Mouse (Mus musculus): ENCODE measurements around the gene Pea15a. TPM values are rescaled to one million over a fixed set of nuclear protein-coding genes. Genes with fewer than 3 reads are reported as not detected.

Gene Pea15a
- total and polyA plus RNA-seq, 3 experiments = 15.6 to 50.6 (median 23.7) TPM

GRCm38 (mm10) chr1:172220414-172220813 lies 13.8 kb upstream of the Pea15a start:
- H3K36me3 ChIP-seq (replicated peaks in 1 of 2; ENCODE audit: control insufficient read depth in 1 of 2, insufficient read depth in 1 of 2, low read length in 1 of 2) = no peaks in the 10 kb centered on the region
- H3K4me1 ChIP-seq (ENCODE audit: control insufficient read depth in 1 of 2, insufficient read depth in 2 of 2) = peaks cover 4 to 23% of the 10 kb centered on the region in 2 experiments; a peak in 3 of 4 replicates
- no peak overlapping the region for H3K4me2 ChIP-seq (ENCODE audit: insufficient read depth, low read depth, poor library complexity, severe bottlenecking)
- no peaks in the 10 kb centered on the region for H3K79me2 ChIP-seq (replicated peaks; ENCODE audit: control insufficient read depth, extremely low read depth, insufficient read depth, poor library complexity, severe bottlenecking)
- in situ Hi-C loops (cut with MboI; ENCODE audit: low pct_ligation_motif_present, low pct_unique_long_range_greater_than_20kb, low sequenced_read_pairs) = no loop called here
- no peak overlapping the region for H3K27ac ChIP-seq (ENCODE audit: insufficient read depth, low read depth)
- no peak for DNase-seq (ENCODE audit: extremely low read depth)
- H3K4me3 ChIP-seq (replicated peaks in 1 of 3; ENCODE audit: low read depth in 2 of 3, low read length in 2 of 3, poor library complexity in 1 of 3) = no peak overlapping the region
- no peaks in the 10 kb centered on the region for H3K9me3 ChIP-seq (replicated peaks; ENCODE audit: low read length)
- H3K9ac ChIP-seq (ENCODE audit: insufficient read depth, low read depth) = no peak overlapping the region
- TF ChIP-seq JUN (IDR thresholded peaks at IDR 0.05; ENCODE audit: insufficient read depth, low read depth, low read length) (no peak), NRF1 (IDR thresholded peaks at IDR 0.05; ENCODE audit: low read depth, low read length) (no peak), RCOR1 (conservative IDR thresholded peaks at IDR 0.05; ENCODE audit: low read depth, low read length) (no peak), MAX (IDR thresholded peaks at IDR 0.05; ENCODE audit: low read length) (no peak), ZMIZ1 (IDR thresholded peaks at IDR 0.05; ENCODE audit: low read depth, low read length) (no peak), NELFE (IDR thresholded peaks at IDR 0.05; ENCODE audit: low read depth, low read length) (no peak), EP300 (IDR thresholded peaks at IDR 0.05; ENCODE audit: low read length) (no peak), MXI1 (IDR thresholded peaks at IDR 0.05; ENCODE audit: low read depth, low read length) (no peak), SIN3A (IDR thresholded peaks at IDR 0.05; ENCODE audit: low read length) (no peak), USF1 (IDR thresholded peaks at IDR 0.05; ENCODE audit: low read depth, low read length) (no peak), TCF12 (IDR thresholded peaks at IDR 0.05; ENCODE audit: low read depth, low read length) (no peak)
- dilution Hi-C loops (cut with MboI; ENCODE audit: extremely low pct_ligation_motif_present, extremely low pct_unique_long_range_greater_than_20kb, low sequenced_read_pairs) = no loop called here
- no peaks in the 10 kb centered on the region for H3K27me3 ChIP-seq (replicated peaks)

- Histone ChIP-seq H3K36me3 (replicated peaks in 1 of 2; ENCODE audit: control insufficient read depth in 1 of 2, insufficient read depth in 1 of 2, low read length in 1 of 2) (no peaks in the 10 kb centered on the region), H3K4me3 (replicated peaks in 1 of 3; ENCODE audit: low read depth in 2 of 3, low read length in 2 of 3, poor library complexity in 1 of 3) (no peak within 1 kb of the TSS), H3K4me2 (ENCODE audit: insufficient read depth, low read depth, poor library complexity, severe bottlenecking) (no peak within 1 kb of the TSS), H3K9me3 (replicated peaks; ENCODE audit: low read length) (no peaks in the 10 kb centered on the region), H3K27ac (ENCODE audit: insufficient read depth, low read depth) (no peak within 1 kb of the TSS), H3K4me1 (ENCODE audit: control insufficient read depth in 1 of 2, insufficient read depth in 2 of 2) (peaks cover 4 to 23% of the 10 kb centered on the region in 2 experiments; a peak in 3 of 4 replicates), H3K27me3 (replicated peaks) (no peaks in the 10 kb centered on the region), H3K79me2 (replicated peaks; ENCODE audit: control insufficient read depth, extremely low read depth, insufficient read depth, poor library complexity, severe bottlenecking) (no peaks in the 10 kb centered on the region), H3K9ac (ENCODE audit: insufficient read depth, low read depth) (no peak within 1 kb of the TSS)
- dilution Hi-C loops (cut with MboI; ENCODE audit: extremely low pct_ligation_motif_present, extremely low pct_unique_long_range_greater_than_20kb, low sequenced_read_pairs) = no loop called here
- DNase-seq (ENCODE audit: extremely low read depth) = no peak
- TF ChIP-seq RCOR1 (conservative IDR thresholded peaks at IDR 0.05; ENCODE audit: low read depth, low read length) = no peak
- TF ChIP-seq POLR2AphosphoS2 (IDR thresholded peaks at IDR 0.05; ENCODE audit: low read depth, low read length) = no peak
- TF ChIP-seq CTCF (conservative IDR thresholded peaks at IDR 0.05 in 1 of 2, IDR thresholded peaks at IDR 0.05 in 1 of 2; ENCODE audit: low read depth in 2 of 2, low read length in 2 of 2) = no peak
- TF ChIP-seq NRF1 (IDR thresholded peaks at IDR 0.05; ENCODE audit: low read depth, low read length) = no peak
- no peak for TF ChIP-seq MYC (IDR thresholded peaks at IDR 0.05; ENCODE audit: low read depth, low read length)
- no peak for TF ChIP-seq SMC3 (IDR thresholded peaks at IDR 0.05; ENCODE audit: low read depth, low read length)
- TF ChIP-seq IRF4 (IDR thresholded peaks at IDR 0.05; ENCODE audit: low read depth, low read length) = no peak
- no peak for TF ChIP-seq MAX (IDR thresholded peaks at IDR 0.05; ENCODE audit: low read length)
- in situ Hi-C loops (cut with MboI; ENCODE audit: low pct_ligation_motif_present, low pct_unique_long_range_greater_than_20kb, low sequenced_read_pairs) = no loop called here
Measured at GRCm38 (mm10) chr1:172219451-172220406, 13.1 kb upstream of the Pea15a start, which contains the start of gene Casq1. TSS of gene Casq1 (minus strand) at chr1:172219868.
